Mouse (Mus musculus) embryonic facial prominence, embryonic 14.5 days (tissue): ENCODE measurements around the gene Macrod1. TPM values are rescaled to one million over a fixed set of nuclear protein-coding genes. Genes with fewer than 3 reads are reported as not detected.
A peak's percentile ranks its signal among the peaks of the same experiment; 100 is the strongest.

ENCODE experiments used
- ATAC-seq: fragments of 200-750 bp; cut with Nextera tagmentation; 2 replicates; pipeline ENCODE4 v1.8.0; 2017; ENCODE audit warnings: low read depth, moderate number of reproducible peaks, moderate TSS enrichment
- DNase-seq: peaks from one replicate; pipeline ENCODE4 v3.0.0-alpha.2; 2015; ENCODE audit warnings: low spot score
- H3K27ac ChIP-seq: fragments of 300-500 bp; sonication (generic); replicated peaks from 2 replicates; pipeline ENCODE4 v1.5.1; 2014; ENCODE audit warnings: low read depth, mild to moderate bottlenecking, low read length, moderate library complexity
- H3K27me3 ChIP-seq: fragments of 300-500 bp; sonication (generic); replicated peaks from 2 replicates; pipeline ENCODE4 v1.6.1; 2014; ENCODE audit warnings: low read length; ENCODE audit not compliant: control insufficient read depth, insufficient read depth
- H3K36me3 ChIP-seq: fragments of 300-500 bp; sonication (generic); 2 replicates; pipeline ENCODE4 v1.6.1; 2014; ENCODE audit warnings: low read length, mixed read lengths; ENCODE audit not compliant: control insufficient read depth, insufficient read depth
- H3K4me1 ChIP-seq: fragments of 300-500 bp; sonication (generic); 2 replicates; pipeline ENCODE4 v1.6.1; 2014; ENCODE audit warnings: antibody characterized with exemption, low read length; ENCODE audit not compliant: control insufficient read depth, insufficient read depth
- H3K4me2 ChIP-seq: fragments of 300-500 bp; sonication (generic); 2 replicates; pipeline ENCODE4 v1.6.1; 2014; ENCODE audit warnings: low read depth, mild to moderate bottlenecking, low read length, moderate library complexity, mixed read lengths
- H3K4me3 ChIP-seq: fragments of 300-500 bp; sonication (generic); 2 replicates; pipeline ENCODE4 v1.5.1; 2014; ENCODE audit warnings: low read depth, mild to moderate bottlenecking, low read length
- H3K9ac ChIP-seq: fragments of 300-500 bp; sonication (generic); 2 replicates; pipeline ENCODE4 v1.6.1; 2014; ENCODE audit warnings: low read depth, mild to moderate bottlenecking, low read length, moderate library complexity, mixed read lengths
- H3K9me3 ChIP-seq: fragments of 300-500 bp; sonication (generic); 2 replicates; pipeline ENCODE4 v1.6.1; 2016; ENCODE audit warnings: low read length; ENCODE audit not compliant: control insufficient read depth
- WGBS: fragments of 180-500 bp; shearing (Covaris S2); extraction: QIAGEN DNeasy Blood & Tissue Kit; methylation state at CpG from one replicate; pipeline ENCODE4 v1.1.7; 2014; 5-methylcytosine and 5-hydroxymethylcytosine counted together
- polyA plus RNA-seq: library from polyadenylated mRNA; unstranded; fragments of >200 nt; fragmentation: Nextera tagmentation; extraction: Ambion mirVana; gene quantifications from 2 replicates; pipeline ENCODE4 v1.2.1, GENCODE M21; 2014

Macrod1 gene
- polyA plus RNA-seq, 1 experiment from 2014 or later: 30.3 TPM

- Histone ChIP-seq H3K4me2 (no peak overlapping the region), H3K27ac (no peak overlapping the region), H3K36me3 (peaks cover 38% of the 10 kb centered on the region), H3K9ac (no peak overlapping the region), H3K4me1 (peaks cover 15% of the 10 kb centered on the region), H3K4me3 (no peak overlapping the region), H3K9me3 (no peaks in the 10 kb centered on the region), H3K27me3 (no peaks in the 10 kb centered on the region)
- WGBS: 86% methylated on average over 3 of the region's 3 CpGs
- ATAC-seq (no peak), DNase-seq (no peak)
Observed at GRCm38 (mm10) chr19:7213010-7213409, 156.4 kb downstream of the Macrod1 start.

- no peak overlapping the region for H3K27ac ChIP-seq
- 90% methylated on average over 5 of the region's 5 CpGs for WGBS
- H3K4me2 ChIP-seq: no peak overlapping the region
- H3K4me1 ChIP-seq: peaks cover 15% of the 10 kb centered on the region
- no peak overlapping the region for H3K9ac ChIP-seq
- no peak overlapping the region for H3K4me3 ChIP-seq
- DNase-seq: no peak
- H3K36me3 ChIP-seq: peaks cover 38% of the 10 kb centered on the region
- no peaks in the 10 kb centered on the region for H3K27me3 ChIP-seq
- H3K9me3 ChIP-seq: no peaks in the 10 kb centered on the region
- no peak for ATAC-seq
Observed at GRCm38 (mm10) chr19:7214484-7214883, 157.9 kb downstream of the Macrod1 start.

- peak within 1 kb of the TSS; percentile 87 for H3K4me3 ChIP-seq
- H3K4me2 ChIP-seq: peak within 1 kb of the TSS; percentile 93
- DNase-seq (peak; percentile 99), ATAC-seq (peak; percentile 98)
- under 1% methylated on average over 35 of the region's 50 CpGs for whole genome bisulfite sequencing
- H3K27ac ChIP-seq: peak within 1 kb of the TSS; percentile 78
- peaks cover 33% of the 10 kb centered on the region for H3K36me3 ChIP-seq
- no peaks in the 10 kb centered on the region for H3K9me3 ChIP-seq
- H3K9ac ChIP-seq: peak within 1 kb of the TSS; percentile 89
- H3K27me3 ChIP-seq: no peaks in the 10 kb centered on the region
- H3K4me1 ChIP-seq: peaks cover 15% of the 10 kb centered on the region
Observed at GRCm38 (mm10) chr19:7217162-7217925, 160.7 kb downstream of the Macrod1 start, which contains the start of gene Cox8a. Gene Cox8a, minus strand, starts transcription at chr19:7217616.

GRCm38 (mm10) chr19:7217926-7218267 lies 161.3 kb downstream of the Macrod1 start:
- H3K4me2 ChIP-seq: peak overlapping the region; percentile 58
- no peaks in the 10 kb centered on the region for H3K27me3 ChIP-seq
- ATAC-seq: peak; percentile 12
- H3K9ac ChIP-seq: no peak overlapping the region
- H3K4me3 ChIP-seq: peak overlapping the region; percentile 87
- peaks cover 33% of the 10 kb centered on the region for H3K36me3 ChIP-seq
- no peak for DNase-seq
- H3K27ac ChIP-seq: no peak overlapping the region
- no peaks in the 10 kb centered on the region for H3K9me3 ChIP-seq
- peaks cover 15% of the 10 kb centered on the region for H3K4me1 ChIP-seq
- 10% methylated on average over 6 of the region's 6 CpGs for WGBS

- no peak overlapping the region for H3K4me3 ChIP-seq
- H3K27ac ChIP-seq: no peak overlapping the region
- H3K4me1 ChIP-seq: peaks cover 15% of the 10 kb centered on the region
- H3K27me3 ChIP-seq: no peaks in the 10 kb centered on the region
- peaks cover 24% of the 10 kb centered on the region for H3K36me3 ChIP-seq
- 96% methylated on average over 5 of the region's 5 CpGs for WGBS
- DNase-seq: no peak
- no peak overlapping the region for H3K9ac ChIP-seq
- no peaks in the 10 kb centered on the region for H3K9me3 ChIP-seq
- no peak overlapping the region for H3K4me2 ChIP-seq
- ATAC-seq: no peak
Observed at GRCm38 (mm10) chr19:7218753-7219152, 162.1 kb downstream of the Macrod1 start.

- WGBS: 79% methylated on average over 6 of the region's 6 CpGs
- H3K9me3 ChIP-seq: no peaks in the 10 kb centered on the region
- H3K36me3 ChIP-seq: peaks cover 13% of the 10 kb centered on the region; the same call in 1 of the 2 replicates
- no peak overlapping the region for H3K9ac ChIP-seq
- no peak overlapping the region for H3K27ac ChIP-seq
- ATAC-seq (no peak), DNase-seq (no peak)
- no peak overlapping the region for H3K4me2 ChIP-seq
- no peaks in the 10 kb centered on the region for H3K4me1 ChIP-seq
- no peak overlapping the region for H3K4me3 ChIP-seq
- no peaks in the 10 kb centered on the region for H3K27me3 ChIP-seq
Observed at GRCm38 (mm10) chr19:7222196-7222595, 165.6 kb downstream of the Macrod1 start.

- H3K4me3 ChIP-seq: no peak overlapping the region
- no peak for DNase-seq
- no peak for ATAC-seq
- no peak overlapping the region for H3K4me2 ChIP-seq
- no peaks in the 10 kb centered on the region for H3K27me3 ChIP-seq
- no peak overlapping the region for H3K27ac ChIP-seq
- H3K4me1 ChIP-seq: no peaks in the 10 kb centered on the region
- H3K9ac ChIP-seq: no peak overlapping the region
- H3K9me3 ChIP-seq: no peaks in the 10 kb centered on the region
- peaks cover 26% of the 10 kb centered on the region for H3K36me3 ChIP-seq
Observed at GRCm38 (mm10) chr19:7223488-7223887, 166.9 kb downstream of the Macrod1 start.

- WGBS: 82% methylated on average over 3 of the region's 3 CpGs
- no peaks in the 10 kb centered on the region for H3K9me3 ChIP-seq
- no peaks in the 10 kb centered on the region for H3K27me3 ChIP-seq
- H3K4me2 ChIP-seq: no peak overlapping the region
- H3K9ac ChIP-seq: no peak overlapping the region
- H3K27ac ChIP-seq: no peak overlapping the region
- no peak for ATAC-seq
- H3K4me3 ChIP-seq: no peak overlapping the region
- DNase-seq: no peak
- H3K4me1 ChIP-seq: no peaks in the 10 kb centered on the region
- peaks cover 30% of the 10 kb centered on the region for H3K36me3 ChIP-seq
Observed at GRCm38 (mm10) chr19:7224253-7224652, 167.6 kb downstream of the Macrod1 start.

- no peaks in the 10 kb centered on the region for H3K27me3 ChIP-seq
- no peak overlapping the region for H3K27ac ChIP-seq
- H3K9me3 ChIP-seq: no peaks in the 10 kb centered on the region
- DNase-seq (no peak), ATAC-seq (no peak)
- H3K4me3 ChIP-seq: no peak overlapping the region
- no peak overlapping the region for H3K4me2 ChIP-seq
- WGBS: 86% methylated on average over 9 of the region's 9 CpGs
- no peak overlapping the region for H3K9ac ChIP-seq
- peaks cover 39% of the 10 kb centered on the region for H3K36me3 ChIP-seq
- H3K4me1 ChIP-seq: no peaks in the 10 kb centered on the region
Observed at GRCm38 (mm10) chr19:7225096-7225690, 168.6 kb downstream of the Macrod1 start.
